Mouse (Mus musculus) heart, postnatal 36 days (tissue): ENCODE results near the gene Glo1. TPM values are rescaled to one million over a fixed set of nuclear protein-coding genes. Genes with fewer than 3 reads are reported as not detected.

Experiments used
- DNase-seq, 2 experiments: peaks; one replicate each; pipeline ENCODE4 v3.0.0; 2021 to 2022
- intact Hi-C: fragments of 180-260 bp; cut with DNase I; formaldehyde crosslinking; loops from one replicate; pipeline ENCODE4 v1.15.1; 2025
- total RNA-seq, 2 experiments: library from RNA; stranded (reverse); gene quantifications; 2 replicates each; pipeline ENCODE4 v1.2.3; 2021

Gene Glo1
- total RNA-seq, 2 experiments from 2014 or later: 149 to 154 TPM

DNA sequence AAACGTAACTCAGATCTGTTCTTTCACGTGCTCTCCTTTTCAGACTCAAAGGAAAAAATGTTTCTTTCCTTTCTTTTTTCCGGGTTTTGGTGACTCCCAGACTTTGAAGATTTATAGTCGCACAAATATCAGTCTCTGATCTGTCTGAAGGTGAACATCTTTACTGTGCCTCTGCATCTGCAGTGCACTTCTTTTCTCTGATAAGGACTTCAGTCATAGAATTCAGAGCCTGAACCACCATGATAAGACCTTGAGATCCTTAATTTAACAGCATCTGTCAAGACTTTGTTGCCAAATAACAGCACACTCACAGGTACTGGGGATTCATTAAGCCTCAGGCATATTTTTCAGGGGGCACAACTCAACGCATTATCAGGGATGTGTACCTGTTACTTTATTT is 10.5 kb downstream of the Glo1 start:
- intact Hi-C loops: no loop called here
- no peak for DNase-seq

DNA sequence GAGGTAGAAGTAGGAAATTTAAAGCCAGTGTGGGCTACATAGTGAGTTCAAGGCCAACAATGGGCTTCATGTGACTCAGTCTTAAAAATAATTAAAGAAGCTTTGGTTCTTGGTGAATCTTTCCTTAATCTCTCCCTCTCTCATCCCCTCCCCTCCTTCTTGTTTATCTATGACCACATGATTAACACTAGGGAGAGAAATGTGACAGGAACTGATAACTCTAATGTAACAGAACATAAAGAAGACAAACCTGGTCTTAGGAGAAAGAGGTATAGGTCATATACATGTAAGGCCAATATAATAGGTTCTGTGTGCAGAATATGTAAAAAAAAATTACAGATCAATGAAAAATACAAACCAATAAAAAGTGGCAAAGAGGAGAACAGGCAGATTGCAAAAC is 13.3 kb downstream of the Glo1 start:
- intact Hi-C loops: loop anchor here (2.0 kb wide), 1 partner anchor 37 kb away; the partner anchor contains the start of gene Btbd9
- no peak for DNase-seq

DNA sequence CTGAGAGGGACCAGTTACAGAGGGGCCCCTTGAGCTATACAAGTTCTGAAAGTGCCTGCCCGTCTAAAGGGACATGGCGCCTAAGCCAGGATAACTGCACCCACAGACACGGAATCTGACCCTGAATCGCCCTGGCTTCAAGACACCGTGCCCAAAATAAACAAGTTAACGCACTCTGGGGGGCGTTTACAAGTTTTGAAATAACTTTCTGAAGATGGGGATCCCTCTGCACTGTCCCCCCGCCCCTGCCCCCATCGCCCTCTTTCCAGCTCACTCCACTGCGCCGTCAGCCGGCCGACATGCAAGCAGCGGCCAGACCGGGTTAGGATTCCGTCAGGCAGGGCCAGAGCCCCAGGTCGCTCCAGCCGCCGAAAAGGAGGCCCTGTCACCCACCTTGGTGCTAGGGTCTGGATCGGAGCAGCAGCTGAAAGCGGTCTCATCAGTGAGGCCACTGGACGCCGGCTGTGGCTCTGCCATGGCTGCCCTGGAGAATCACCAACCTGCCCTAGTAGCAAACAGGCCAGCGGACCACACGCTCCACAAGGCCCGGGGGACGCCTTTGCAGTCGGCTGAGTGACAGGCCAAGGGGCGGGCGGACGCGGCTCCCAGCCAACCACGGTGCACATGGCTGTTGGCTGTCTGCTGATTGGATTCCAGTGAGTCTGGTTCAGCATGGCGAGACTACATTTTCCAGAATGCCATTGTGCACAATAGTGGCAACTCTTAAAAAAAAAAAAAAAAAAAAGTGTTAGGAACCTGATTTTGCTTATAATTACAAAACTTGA is 14.4 kb downstream of the Glo1 start:
- peak; percentile 100 for DNase-seq
- intact Hi-C loops: loop anchor here (2.0 kb wide), 1 partner anchor 35 kb away; the partner anchor contains the start of gene Btbd9

DNA sequence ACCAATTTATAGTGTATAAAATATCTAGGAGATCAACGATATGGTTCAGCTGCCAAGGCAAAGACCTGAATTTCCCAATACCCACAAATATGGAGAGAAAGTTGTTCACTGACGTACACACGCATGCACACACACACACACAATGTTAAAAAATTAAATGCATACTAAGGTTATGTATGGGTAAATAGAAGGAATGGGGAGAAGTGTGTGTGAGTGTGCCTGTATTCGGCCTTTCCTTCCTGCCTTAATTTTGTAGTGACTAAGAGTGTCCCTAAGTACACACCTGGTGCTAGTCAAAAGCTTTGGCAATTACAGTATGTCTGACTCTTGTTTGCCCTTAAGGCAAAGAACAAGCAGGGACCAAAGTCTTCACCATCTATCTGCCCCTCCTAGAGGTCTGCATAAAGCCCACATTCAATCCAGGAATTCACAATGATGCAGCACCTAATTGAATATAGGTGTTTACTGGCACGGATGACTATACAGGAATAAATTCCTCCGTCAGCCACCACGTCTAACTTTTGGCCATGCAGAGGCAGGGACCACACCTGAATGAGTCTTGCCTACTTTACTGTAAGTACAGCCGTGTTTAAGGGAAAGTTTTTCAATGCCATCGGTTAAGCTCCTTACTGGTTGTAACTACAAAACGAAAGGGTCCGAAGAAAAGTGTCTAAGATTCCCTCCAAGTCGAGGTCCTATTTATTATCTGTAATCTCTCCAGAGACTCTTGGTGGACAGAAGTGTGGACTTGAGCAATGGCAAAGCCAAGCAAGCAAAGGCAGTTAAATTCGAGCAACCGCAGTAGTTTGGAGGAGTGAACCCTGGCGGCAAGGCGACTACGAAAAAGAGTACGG is 15.2 kb downstream of the Glo1 start:
- no peak for DNase-seq
- intact Hi-C loops: loop anchor here (2.0 kb wide), 1 partner anchor 35 kb away; the partner anchor contains the start of gene Btbd9

DNA sequence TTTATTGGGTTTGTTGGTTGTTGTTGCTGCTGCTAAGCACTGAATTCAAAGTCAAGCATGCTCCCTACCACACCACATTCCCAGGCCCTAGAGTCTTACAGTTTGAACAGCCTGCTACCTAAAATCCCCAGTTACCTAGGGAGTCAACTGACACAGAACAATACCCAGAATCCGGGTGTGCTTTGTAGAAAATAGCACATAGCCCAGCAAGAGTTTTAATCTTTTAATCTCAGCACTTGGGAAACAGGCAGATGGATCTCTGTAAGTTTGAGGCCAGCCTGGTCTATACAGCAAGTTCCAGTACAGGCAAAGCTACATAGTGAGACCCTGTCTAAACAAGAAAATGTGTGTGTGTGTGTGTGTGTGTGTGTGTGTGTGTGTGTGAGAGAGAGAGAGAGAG is 15.9 kb downstream of the Glo1 start:
- intact Hi-C loops: no loop called here
- DNase-seq: no peak

DNA sequence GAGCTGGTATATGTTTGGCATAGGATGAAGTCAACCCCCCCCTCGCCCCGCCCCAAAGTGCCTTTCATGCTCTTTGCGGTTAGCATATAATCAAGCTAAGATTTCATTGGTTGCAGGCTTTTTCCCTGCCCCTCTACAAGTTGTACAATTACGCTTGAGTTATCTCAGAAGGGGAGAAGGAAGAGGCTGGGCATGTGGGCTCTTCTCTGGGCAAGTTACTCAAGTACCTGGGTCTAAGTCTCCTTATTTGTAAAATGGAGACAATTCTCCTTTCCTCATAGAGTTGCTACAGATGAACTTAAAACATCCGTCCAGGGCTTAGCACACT is 16.7 kb downstream of the Glo1 start:
- intact Hi-C loops: no loop called here
- DNase-seq: no peak

DNA sequence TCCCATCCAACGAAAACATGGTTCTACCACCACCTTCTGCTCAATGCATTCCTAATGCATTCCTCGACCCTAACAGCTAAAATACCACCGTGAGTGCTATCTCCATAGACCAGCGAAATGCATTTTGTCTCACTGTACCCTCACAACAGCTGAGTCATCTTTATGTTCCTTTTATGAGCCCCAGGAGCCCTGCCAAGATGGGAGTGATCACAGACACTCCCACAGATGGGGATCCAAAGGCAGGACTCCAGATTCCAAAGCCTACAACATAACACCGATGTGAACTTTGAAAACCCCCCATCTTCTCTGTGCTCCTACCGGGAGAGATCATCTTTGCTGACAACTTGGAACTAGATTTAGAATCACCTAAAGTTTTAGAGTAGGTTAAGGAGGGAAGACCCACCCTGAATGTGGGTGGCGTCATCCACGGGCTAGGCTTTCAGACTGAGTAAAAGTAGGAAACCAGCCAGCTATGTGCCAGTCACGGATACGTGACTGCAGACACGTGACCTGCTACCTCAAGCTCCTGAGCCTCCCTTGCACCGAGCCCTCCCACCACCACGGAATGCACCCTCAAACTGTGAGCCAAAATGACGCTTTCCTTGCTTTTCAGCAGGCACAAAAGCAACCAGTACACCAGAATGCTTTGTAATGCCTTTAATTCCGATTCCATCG is 17.2 kb downstream of the Glo1 start:
- DNase-seq: no peak
- intact Hi-C loops: no loop called here

DNA sequence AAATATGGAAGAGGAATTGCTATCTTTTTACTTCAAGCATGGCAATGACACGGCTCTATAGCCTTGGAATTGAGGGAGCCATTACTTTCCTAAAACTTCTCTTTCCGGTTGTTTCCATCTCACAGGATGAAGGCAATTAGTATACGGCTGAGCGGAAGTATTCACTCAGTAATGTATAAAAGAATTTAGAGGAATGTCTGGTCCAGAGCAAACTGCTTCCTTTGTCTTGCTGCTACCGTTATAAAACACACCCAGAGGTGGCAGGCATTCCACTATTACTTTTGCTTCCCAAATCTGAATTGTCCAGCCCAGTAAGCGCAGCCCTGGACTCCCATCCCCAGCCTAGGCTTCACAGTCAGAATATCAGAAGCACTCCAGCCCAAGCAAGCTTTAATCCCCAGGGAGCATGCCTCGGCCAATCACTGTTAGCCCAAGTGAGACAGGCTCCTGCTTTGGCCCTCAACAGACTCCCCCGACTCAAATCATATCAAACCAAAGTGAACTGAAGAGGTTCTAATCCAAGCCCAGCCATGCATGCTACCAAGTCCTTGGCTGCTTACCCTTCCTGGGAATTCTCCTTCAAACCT is 18.7 kb downstream of the Glo1 start:
- DNase-seq: no peak
- intact Hi-C loops: no loop called here

DNA sequence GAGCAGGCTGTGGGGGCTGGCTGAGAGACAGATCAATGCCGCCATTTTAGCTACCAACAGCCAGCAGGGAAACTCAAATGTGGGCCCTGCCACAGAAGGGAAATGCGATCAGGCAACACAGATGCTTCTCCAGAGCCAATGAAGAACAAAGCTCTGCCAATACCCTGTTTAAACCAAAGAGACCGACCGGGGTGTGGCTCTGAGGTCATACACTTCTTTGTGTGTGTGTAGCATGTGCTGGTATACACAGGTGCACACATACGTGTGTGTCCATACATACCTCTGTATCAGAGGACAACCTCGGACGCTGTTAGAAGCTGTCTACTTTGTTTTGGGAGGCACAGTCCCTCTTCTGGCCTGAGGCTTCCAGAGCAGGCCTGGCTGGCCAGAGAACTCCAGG is 19.3 kb downstream of the Glo1 start:
- no peak for DNase-seq

DNA sequence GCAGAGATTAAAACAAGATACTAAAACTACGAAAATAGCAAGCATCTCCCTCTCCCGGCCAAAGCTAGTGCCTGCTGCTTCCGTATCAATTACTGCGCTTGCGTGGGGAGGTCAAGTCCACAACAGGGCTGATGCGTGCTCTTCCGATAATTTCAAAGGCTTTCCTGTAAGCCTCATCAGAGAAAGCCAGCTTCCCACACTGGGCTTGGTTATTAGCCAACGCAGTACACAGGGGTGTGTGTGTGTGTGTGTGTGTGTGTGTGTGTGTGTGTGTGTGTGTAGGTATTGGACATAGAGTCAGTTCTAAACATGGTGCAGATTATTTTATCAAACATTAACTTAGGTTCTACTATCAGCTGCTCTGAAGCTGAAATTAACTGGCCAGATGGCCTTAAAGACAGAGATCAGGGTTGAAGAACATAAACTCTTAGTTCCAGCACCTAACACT is 20.0 kb downstream of the Glo1 start:
- DNase-seq: no peak
- intact Hi-C loops: no loop called here

More for the DNA sequence above, 19.3 kb downstream of the Glo1 start:
- intact Hi-C loops: no loop called here

DNA sequence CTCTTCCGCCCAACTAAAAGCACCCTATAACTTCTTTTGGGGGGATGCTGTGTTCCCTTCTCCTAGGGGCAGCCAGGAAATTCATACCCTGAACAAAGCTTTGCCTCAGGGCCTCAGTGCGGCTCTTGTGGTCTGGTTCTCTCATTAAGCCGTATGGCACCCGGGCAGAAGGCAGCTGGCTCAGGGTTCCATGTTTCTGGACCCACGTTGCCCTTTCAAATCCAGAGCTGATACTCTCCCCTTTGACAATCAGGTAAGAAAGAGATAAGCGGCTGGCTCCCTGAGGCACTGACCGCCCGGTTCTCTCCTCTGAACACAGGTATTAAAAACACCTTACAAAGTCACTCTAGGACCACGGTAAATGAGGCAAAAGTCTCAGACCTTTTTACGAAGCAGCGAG is 20.5 kb downstream of the Glo1 start:
- DNase-seq: no peak
- intact Hi-C loops: no loop called here

DNA sequence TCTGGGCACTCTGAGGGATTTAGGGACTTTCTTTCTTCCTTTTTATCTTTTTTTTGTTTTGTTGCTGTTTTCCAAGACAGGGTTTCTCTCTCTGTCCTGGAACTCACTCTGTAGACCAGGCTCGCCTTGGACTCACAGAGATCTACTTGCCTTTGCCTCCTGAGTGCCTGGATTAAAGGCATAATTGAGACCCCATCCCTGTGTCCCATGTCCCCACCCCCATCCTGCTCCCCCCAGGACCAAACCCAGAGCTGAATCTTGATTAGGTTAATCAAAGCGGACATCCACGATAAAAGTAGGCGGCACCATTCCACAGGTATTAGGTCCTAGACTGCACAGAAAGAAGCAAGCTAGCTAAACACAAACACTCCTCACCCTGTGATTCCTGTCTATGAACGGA is 21.7 kb downstream of the Glo1 start:
- intact Hi-C loops: no loop called here
- no peak for DNase-seq

DNA sequence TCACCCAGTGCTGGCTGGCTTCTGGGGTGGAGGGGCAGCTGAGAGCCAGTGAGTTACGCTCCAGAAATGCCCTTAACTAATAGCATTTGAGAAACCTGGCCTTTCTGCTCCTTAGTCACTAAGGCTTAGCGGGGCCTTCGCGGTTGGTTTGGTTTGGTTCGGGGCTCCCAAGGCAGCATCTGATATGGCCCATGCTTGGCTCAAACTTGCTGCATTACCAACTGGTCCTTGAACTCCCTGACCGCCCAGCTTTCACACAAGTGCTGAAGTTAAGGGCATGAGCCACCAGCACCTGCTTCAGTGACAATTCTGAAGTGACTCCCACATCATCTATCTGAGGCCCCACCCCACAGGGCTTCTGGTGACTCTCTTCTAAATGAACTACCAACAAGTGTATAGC is 22.4 kb downstream of the Glo1 start:
- no peak for DNase-seq
- intact Hi-C loops: no loop called here

DNA sequence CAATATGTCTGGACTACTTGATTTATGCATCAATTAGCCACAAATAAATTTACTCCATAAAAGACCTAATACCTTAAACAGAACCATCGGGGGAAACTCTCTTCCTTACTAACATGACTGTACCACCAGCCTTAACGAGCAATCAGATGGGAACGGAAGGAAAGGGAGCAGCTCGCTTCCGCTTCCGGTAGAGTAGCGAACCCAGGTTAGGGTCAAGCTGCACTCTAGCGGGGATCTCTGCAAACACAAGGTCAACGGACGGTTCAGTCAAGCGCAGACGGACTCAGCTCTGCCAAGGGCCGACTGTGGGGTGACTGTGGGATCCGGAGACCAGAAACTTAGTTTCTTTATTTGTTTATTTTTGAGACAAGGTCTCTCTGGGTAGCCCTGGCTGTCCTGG is 24.5 kb downstream of the Glo1 start:
- intact Hi-C loops: no loop called here
- DNase-seq: no peak

DNA sequence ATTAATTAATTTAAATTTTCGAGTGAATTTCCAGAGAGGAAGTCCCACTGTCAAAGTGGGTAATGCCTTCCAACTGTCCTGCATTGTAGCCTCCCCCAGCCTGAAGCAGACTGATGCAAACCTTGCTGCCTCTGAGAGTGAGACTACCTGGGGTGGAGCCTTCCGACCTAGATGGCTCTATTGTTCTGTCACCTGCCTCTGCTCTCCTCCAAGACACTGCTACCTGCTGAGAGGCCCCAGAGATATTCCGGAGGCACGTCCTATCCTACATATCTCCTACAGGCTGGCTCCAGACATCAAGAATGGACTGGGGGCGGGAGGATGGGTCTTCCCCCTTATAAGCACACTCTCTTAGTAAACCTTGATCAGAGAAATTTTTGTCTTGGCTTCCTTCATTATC is 28.4 kb downstream of the Glo1 start:
- intact Hi-C loops: no loop called here
- no peak for DNase-seq

DNA sequence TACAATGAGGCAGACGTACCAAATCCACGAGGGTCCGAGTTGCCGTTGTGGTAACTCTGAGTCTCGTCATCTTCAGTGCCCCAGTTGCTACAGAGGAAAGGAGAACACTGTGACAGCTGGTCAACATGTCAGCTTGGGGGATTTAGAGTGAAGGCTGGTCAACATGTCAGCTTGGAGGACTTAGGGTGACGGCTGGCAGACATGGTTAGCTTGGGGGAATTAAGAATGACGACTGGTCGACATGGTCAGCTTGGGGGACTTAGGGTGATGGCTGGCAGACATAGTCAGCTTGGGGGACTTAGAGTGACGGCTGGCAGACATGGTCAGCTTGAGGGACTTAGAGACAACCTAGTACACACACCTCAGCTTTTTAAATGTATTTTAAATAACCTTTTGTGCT is 28.9 kb downstream of the Glo1 start:
- intact Hi-C loops: no loop called here
- DNase-seq: no peak

DNA sequence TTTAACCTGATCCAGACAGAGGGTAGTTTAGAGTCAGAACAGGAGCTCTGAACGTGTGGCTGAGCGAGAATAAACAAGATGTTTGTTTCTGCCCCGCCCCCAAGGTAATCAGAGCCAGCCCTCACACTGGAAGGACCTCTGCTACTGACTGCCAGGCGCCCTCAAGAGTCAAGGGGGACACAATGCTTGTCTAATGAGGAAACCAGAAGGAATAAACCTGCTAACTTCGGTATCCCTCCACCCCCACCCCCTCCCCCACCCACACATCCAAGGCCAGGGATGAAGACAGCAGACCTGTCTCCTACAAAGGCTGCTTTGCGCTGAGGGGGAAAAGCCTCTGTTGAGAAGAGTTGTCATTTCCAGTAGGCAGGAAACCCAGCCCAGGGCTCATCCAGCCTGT is 31.8 kb downstream of the Glo1 start:
- intact Hi-C loops: loop anchor here (5.0 kb wide), 1 partner anchor 222 kb away; no protein-coding TSS in a partner anchor
- no peak for DNase-seq

DNA sequence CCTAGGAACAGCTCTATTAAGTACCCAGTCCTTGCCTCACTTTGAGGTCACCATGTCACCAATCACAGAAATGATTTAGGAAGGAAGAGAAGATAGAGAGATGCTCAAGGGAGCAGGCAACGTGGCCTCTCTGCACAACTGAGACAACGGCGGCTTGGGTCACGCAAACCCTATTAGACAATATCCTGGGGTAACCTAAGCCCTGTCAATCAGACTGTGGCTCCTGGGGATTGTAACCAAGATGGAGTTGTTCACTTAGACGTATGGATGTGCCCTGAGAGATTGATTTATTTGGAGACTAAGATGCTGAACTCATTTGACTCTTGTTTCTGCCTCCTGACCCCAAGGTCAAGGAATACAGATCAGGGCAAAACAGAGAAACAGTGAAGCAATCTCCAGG is 32.3 kb downstream of the Glo1 start:
- intact Hi-C loops: loop anchor here (5.0 kb wide), 1 partner anchor 223 kb away; no protein-coding TSS in a partner anchor

DNA sequence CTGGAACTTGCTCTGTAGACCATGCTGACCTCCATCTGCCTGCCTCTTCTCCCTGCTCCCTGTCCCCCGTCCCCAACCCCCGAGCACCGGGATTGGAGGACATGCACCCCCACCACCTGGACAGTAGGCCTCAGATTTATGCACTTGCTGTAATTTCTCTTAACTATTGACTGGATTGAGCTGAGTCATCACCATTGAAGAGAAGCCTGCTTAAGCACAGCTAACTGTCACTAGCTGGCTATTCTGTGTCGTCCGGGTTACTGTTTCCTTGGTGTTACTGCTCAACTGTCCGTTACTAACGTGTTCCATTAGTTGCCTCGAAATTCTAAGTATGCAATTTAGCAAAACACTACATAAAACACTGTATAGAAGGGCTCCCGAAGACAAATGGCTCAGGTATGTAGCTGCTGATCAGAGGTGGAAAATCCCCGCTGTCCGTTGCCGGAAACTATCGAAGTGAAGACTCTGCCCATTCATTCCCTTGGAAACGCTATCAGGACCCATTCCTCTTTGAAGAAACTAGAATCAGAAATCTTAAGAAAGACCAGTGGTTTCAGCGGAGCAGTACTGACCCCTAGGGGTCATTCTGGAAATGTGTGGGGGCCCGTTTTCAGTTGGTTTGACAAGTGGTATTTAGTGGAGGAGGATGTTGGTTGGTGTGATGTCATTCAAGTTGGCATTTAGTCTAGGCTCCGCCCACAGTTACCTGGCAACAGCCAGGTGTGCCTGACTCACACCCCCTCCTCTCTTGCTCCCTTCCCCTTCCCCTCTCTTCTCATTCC is 36.1 kb downstream of the Glo1 start:
- DNase-seq: peak; percentile 55 to 67
- intact Hi-C loops: loop anchor here (1.0 to 5.0 kb wide), 3 partner anchors 31 to 227 kb away; no protein-coding TSS in a partner anchor

More for the DNA sequence above, 32.3 kb downstream of the Glo1 start:
- no peak for DNase-seq
